Mouse (Mus musculus) olfactory bulb, adult 2 months (tissue): ENCODE data around the gene Dnajc7.
"Not testable (repeated sequence)": the region's sequence is repeated elsewhere in the genome, so short reads cannot be mapped to it uniquely, and the experiment has no call there.

Experiments used
- CTCF ChIP-seq: fragments of 200-500 bp; IDR thresholded peaks from 2 replicates; pipeline ENCODE4 v1.5.1; 2012; ENCODE audit warnings: low read depth, mild to moderate bottlenecking, low read length, moderate library complexity; ENCODE audit not compliant: insufficient read depth
- POLR2A ChIP-seq: fragments of 200-500 bp; IDR thresholded peaks from 2 replicates; pipeline ENCODE4 v1.6.1; 2012; ENCODE audit warnings: mild to moderate bottlenecking, low read depth, low read length, moderate library complexity; ENCODE audit not compliant: insufficient read depth

DNA sequence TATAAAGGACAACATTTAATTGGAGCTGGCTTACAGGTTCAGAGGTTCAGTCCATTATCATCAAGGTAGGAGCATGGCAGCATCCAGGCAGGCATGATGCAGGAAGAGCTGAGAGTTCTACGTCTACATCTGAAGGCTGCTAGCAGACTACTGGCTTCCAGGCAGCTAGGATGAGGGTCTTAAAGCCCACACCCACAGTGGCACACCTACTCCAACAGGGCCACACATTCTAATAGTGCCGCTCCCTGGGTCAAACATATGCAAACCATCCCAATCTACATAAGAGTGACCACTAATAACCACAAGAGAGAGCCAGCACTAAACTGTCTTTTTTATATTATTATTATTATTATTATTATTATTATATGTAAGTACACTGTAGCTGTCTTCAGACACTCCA lies 85.6 kb downstream of the Dnajc7 start:
- TF ChIP-seq POLR2A, CTCF: not testable (repeated sequence)
